Mouse (Mus musculus) embryonic facial prominence, embryonic 15.5 days (tissue): ENCODE data around the gene Ap2b1. TPM values are rescaled to one million over a fixed set of nuclear protein-coding genes. Genes with fewer than 3 reads are reported as not detected.

Experiments
- ATAC-seq: fragments of 200-750 bp; cut with Nextera tagmentation; 2 replicates; pipeline ENCODE4 v1.8.0; 2017; ENCODE audit warnings: low read depth, moderate TSS enrichment; ENCODE audit not compliant: insufficient number of reproducible peaks, low FRiP score, low TSS enrichment
- H3K27ac ChIP-seq: fragments of 300-500 bp; sonication (generic); replicated peaks from 2 replicates; pipeline ENCODE4 v1.5.1; 2015; ENCODE audit warnings: mild to moderate bottlenecking, inconsistent platforms
- H3K27me3 ChIP-seq: fragments of 300-500 bp; sonication (generic); 2 replicates; pipeline ENCODE4 v1.6.1; 2015; ENCODE audit warnings: inconsistent platforms
- H3K36me3 ChIP-seq: fragments of 300-500 bp; sonication (generic); 2 replicates; pipeline ENCODE4 v1.6.1; 2015; ENCODE audit warnings: mild to moderate bottlenecking, inconsistent platforms
- H3K4me1 ChIP-seq: fragments of 300-500 bp; sonication (generic); 2 replicates; pipeline ENCODE4 v1.6.1; 2015; ENCODE audit warnings: inconsistent platforms
- H3K4me2 ChIP-seq: fragments of 300-500 bp; sonication (generic); replicated peaks from 2 replicates; pipeline ENCODE4 v1.6.1; 2015; ENCODE audit warnings: mild to moderate bottlenecking, inconsistent platforms
- H3K4me3 ChIP-seq: fragments of 300-500 bp; sonication (generic); replicated peaks from 2 replicates; pipeline ENCODE4 v1.5.1; 2015; ENCODE audit warnings: mild to moderate bottlenecking, inconsistent platforms
- H3K9ac ChIP-seq: fragments of 300-500 bp; sonication (generic); 2 replicates; pipeline ENCODE4 v1.6.1; 2015; ENCODE audit warnings: inconsistent platforms
- H3K9me3 ChIP-seq: fragments of 300-500 bp; sonication (generic); replicated peaks from 2 replicates; pipeline ENCODE4 v1.6.1; 2016; ENCODE audit warnings: inconsistent platforms
- WGBS: fragments of 180-500 bp; shearing (Covaris S2); methylation state at CpG from one replicate; pipeline ENCODE4 v1.1.7; 2015; 5-methylcytosine and 5-hydroxymethylcytosine counted together
- polyA plus RNA-seq: library from polyadenylated mRNA; unstranded; fragments of >200 nt; fragmentation: Nextera tagmentation; extraction: Ambion mirVana; gene quantifications from 2 replicates; pipeline ENCODE4 v1.2.1, GENCODE M21; 2015

Ap2b1 gene
- polyA plus RNA-seq, 1 experiment from 2014 or later = 53.9 TPM

GRCm38 (mm10) chr11:83282084-83282483, 16.7 kb upstream of the Ap2b1 start:
- Histone ChIP-seq H3K27ac (no peak overlapping the region), H3K27me3 (no peaks in the 10 kb centered on the region), H3K36me3 (no peaks in the 10 kb centered on the region), H3K4me3 (no peak overlapping the region), H3K9me3 (no peaks in the 10 kb centered on the region), H3K4me1 (no peaks in the 10 kb centered on the region), H3K4me2 (no peak overlapping the region), H3K9ac (no peak overlapping the region)
- ATAC-seq = no peak
- WGBS = 50% methylated on average over 2 of the region's 2 CpGs

- Histone ChIP-seq H3K4me1 (no peaks in the 10 kb centered on the region), H3K4me3 (no peak overlapping the region), H3K27me3 (no peaks in the 10 kb centered on the region), H3K36me3 (no peaks in the 10 kb centered on the region), H3K9me3 (no peaks in the 10 kb centered on the region), H3K27ac (no peak overlapping the region), H3K9ac (no peak overlapping the region), H3K4me2 (no peak overlapping the region)
- ATAC-seq = no peak
- WGBS = 85% methylated on average over 4 of the region's 4 CpGs
These were observed 13.2 kb upstream of the Ap2b1 start for GRCm38 (mm10) chr11:83285627-83286026.

GRCm38 (mm10) chr11:83286566-83286965, 12.3 kb upstream of the Ap2b1 start, which contains the start of gene Slfn14:
Slfn14 (minus strand) TSS chr11:83286726.
- H3K27me3 ChIP-seq = no peaks in the 10 kb centered on the region
- no peak for ATAC-seq
- WGBS = 68% methylated on average over 1 of the region's 1 CpGs
- no peak within 1 kb of the TSS for H3K4me2 ChIP-seq
- no peak within 1 kb of the TSS for H3K9ac ChIP-seq
- no peak within 1 kb of the TSS for H3K4me3 ChIP-seq
- no peaks in the 10 kb centered on the region for H3K4me1 ChIP-seq
- H3K9me3 ChIP-seq = no peaks in the 10 kb centered on the region
- no peak within 1 kb of the TSS for H3K27ac ChIP-seq
- H3K36me3 ChIP-seq = no peaks in the 10 kb centered on the region

GRCm38 (mm10) chr11:83289036-83289435, 9.8 kb upstream of the Ap2b1 start:
- Histone ChIP-seq H3K4me2 (no peak overlapping the region), H3K9me3 (no peaks in the 10 kb centered on the region), H3K4me3 (no peak overlapping the region), H3K4me1 (peaks cover 10% of the 10 kb centered on the region), H3K27ac (no peak overlapping the region), H3K36me3 (0 out of 2 replicates have a peak, but pooled peaks cover under 1% of the 10 kb centered on the region), H3K27me3 (no peaks in the 10 kb centered on the region), H3K9ac (no peak overlapping the region)
- no peak for ATAC-seq
- 87% methylated on average over 5 of the region's 5 CpGs for WGBS

- Histone ChIP-seq H3K4me2 (no peak overlapping the region), H3K36me3 (0 out of 2 replicates have a peak, but pooled peaks cover 3% of the 10 kb centered on the region), H3K9ac (no peak overlapping the region), H3K27me3 (no peaks in the 10 kb centered on the region), H3K4me1 (peaks cover 10% of the 10 kb centered on the region), H3K27ac (no peak overlapping the region), H3K9me3 (no peaks in the 10 kb centered on the region), H3K4me3 (no peak overlapping the region)
- 73% methylated on average over 2 of the region's 2 CpGs for WGBS
- no peak for ATAC-seq
These were observed 9.2 kb upstream of the Ap2b1 start for GRCm38 (mm10) chr11:83289633-83290032.

GRCm38 (mm10) chr11:83291375-83292250, 7.2 kb upstream of the Ap2b1 start:
- H3K27me3 ChIP-seq = no peaks in the 10 kb centered on the region
- WGBS = under 1% methylated on average over 37 of the region's 38 CpGs
- H3K9ac ChIP-seq = peak overlapping the region; percentile 65
- ATAC-seq = peak; percentile 99
- peak overlapping the region; percentile 71 for H3K4me3 ChIP-seq
- H3K9me3 ChIP-seq = no peaks in the 10 kb centered on the region
- peaks cover 10% of the 10 kb centered on the region for H3K4me1 ChIP-seq
- H3K36me3 ChIP-seq = peaks cover 16% of the 10 kb centered on the region; the same call in 1 of the 2 replicates
- peak overlapping the region; percentile 78 for H3K4me2 ChIP-seq
- H3K27ac ChIP-seq = peak overlapping the region; percentile 87

- no peak for ATAC-seq
- no peaks in the 10 kb centered on the region for H3K9me3 ChIP-seq
- peak overlapping the region; percentile 65 for H3K9ac ChIP-seq
- 0 out of 2 replicates have a peak overlapping the region, but pooled peaks have one; percentile 65 for H3K27ac ChIP-seq
- peaks cover 12% of the 10 kb centered on the region for H3K4me1 ChIP-seq
- peak overlapping the region; percentile 71 for H3K4me3 ChIP-seq
- peaks cover 19% of the 10 kb centered on the region; the same call in 1 of the 2 replicates for H3K36me3 ChIP-seq
- peak overlapping the region; percentile 78 for H3K4me2 ChIP-seq
- WGBS = 1% methylated on average over 5 of the region's 5 CpGs
- no peaks in the 10 kb centered on the region for H3K27me3 ChIP-seq
These were observed 6.6 kb upstream of the Ap2b1 start for GRCm38 (mm10) chr11:83292251-83292587.

- 0 out of 2 replicates have a peak overlapping the region, but pooled peaks have one; percentile 65 for H3K9ac ChIP-seq
- H3K27ac ChIP-seq = no peak overlapping the region
- H3K4me1 ChIP-seq = peaks cover 22% of the 10 kb centered on the region
- peak overlapping the region; percentile 78 for H3K4me2 ChIP-seq
- H3K36me3 ChIP-seq = peaks cover 23% of the 10 kb centered on the region; the same call in 1 of the 2 replicates
- H3K27me3 ChIP-seq = no peaks in the 10 kb centered on the region
- H3K4me3 ChIP-seq = peak overlapping the region; percentile 71
- ATAC-seq = no peak
- 91% methylated on average over 1 of the region's 1 CpGs for whole genome bisulfite sequencing
- H3K9me3 ChIP-seq = no peaks in the 10 kb centered on the region
These were observed 5.6 kb upstream of the Ap2b1 start for GRCm38 (mm10) chr11:83293182-83293581.

GRCm38 (mm10) chr11:83294133-83294532, 4.7 kb upstream of the Ap2b1 start:
- Histone ChIP-seq H3K4me2 (no peak overlapping the region), H3K4me3 (no peak overlapping the region), H3K27ac (no peak overlapping the region), H3K27me3 (no peaks in the 10 kb centered on the region), H3K9ac (no peak overlapping the region), H3K9me3 (no peaks in the 10 kb centered on the region), H3K36me3 (peaks cover 23% of the 10 kb centered on the region; the same call in 1 of the 2 replicates), H3K4me1 (peaks cover 23% of the 10 kb centered on the region)
- WGBS = 96% methylated on average over 2 of the region's 2 CpGs
- ATAC-seq = no peak

GRCm38 (mm10) chr11:83297816-83298215, 1.0 kb upstream of the Ap2b1 start:
- H3K4me1 ChIP-seq = peaks cover 24% of the 10 kb centered on the region
- peaks cover 23% of the 10 kb centered on the region; the same call in 1 of the 2 replicates for H3K36me3 ChIP-seq
- ATAC-seq = no peak
- peak overlapping the region; percentile 63 for H3K4me2 ChIP-seq
- H3K4me3 ChIP-seq = peak overlapping the region; percentile 83
- H3K27ac ChIP-seq = no peak overlapping the region
- 0 out of 2 replicates have a peak overlapping the region, but pooled peaks have one; percentile 79 for H3K9ac ChIP-seq
- H3K9me3 ChIP-seq = no peaks in the 10 kb centered on the region
- WGBS = 72% methylated on average over 6 of the region's 6 CpGs
- no peaks in the 10 kb centered on the region for H3K27me3 ChIP-seq

GRCm38 (mm10) chr11:83299724-83300123, 900 bp downstream of the Ap2b1 start:
- peaks cover 28% of the 10 kb centered on the region for H3K4me1 ChIP-seq
- 0 out of 2 replicates have a peak overlapping the region, but pooled peaks have one; percentile 63 for H3K4me2 ChIP-seq
- H3K27me3 ChIP-seq = no peaks in the 10 kb centered on the region
- 90% methylated on average over 9 of the region's 9 CpGs for WGBS
- no peak overlapping the region for H3K9ac ChIP-seq
- no peaks in the 10 kb centered on the region for H3K9me3 ChIP-seq
- no peak for ATAC-seq
- no peak overlapping the region for H3K4me3 ChIP-seq
- H3K27ac ChIP-seq = no peak overlapping the region
- peaks cover 20% of the 10 kb centered on the region; the same call in 1 of the 2 replicates for H3K36me3 ChIP-seq
